Mouse (Mus musculus) yolk sac, embryonic 10.5 days (tissue): ENCODE results near the gene Gm49322.
"Not testable (repeated sequence)": the region's sequence is repeated elsewhere in the genome, so short reads cannot be mapped to it uniquely, and the experiment has no call there.

Experiments
- DNase-seq: peaks from one replicate; pipeline ENCODE4 v3.0.0-alpha.2; 2017; ENCODE audit warnings: low spot score

Gm49322 gene

DNA sequence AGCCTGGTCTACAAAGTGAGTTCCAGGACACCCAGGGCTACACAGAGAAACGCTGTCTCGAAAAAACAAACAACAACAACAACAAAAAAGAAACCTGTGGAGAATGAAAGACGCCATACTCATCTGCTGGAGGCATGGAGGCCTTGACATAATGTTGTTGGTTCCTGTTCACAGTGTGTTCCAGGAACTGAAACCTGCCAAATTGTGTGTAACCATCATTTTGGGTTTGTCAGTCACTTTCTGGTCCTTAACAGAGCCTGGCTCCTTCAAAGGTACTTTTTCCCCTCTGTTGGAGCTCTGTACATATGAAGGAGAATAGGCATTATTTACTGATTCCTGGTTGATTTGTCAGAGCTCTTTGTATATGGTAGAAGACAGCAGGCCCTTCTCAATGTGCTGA, 6.1 kb downstream of the Gm49322 start:
- no peak for DNase-seq

DNA sequence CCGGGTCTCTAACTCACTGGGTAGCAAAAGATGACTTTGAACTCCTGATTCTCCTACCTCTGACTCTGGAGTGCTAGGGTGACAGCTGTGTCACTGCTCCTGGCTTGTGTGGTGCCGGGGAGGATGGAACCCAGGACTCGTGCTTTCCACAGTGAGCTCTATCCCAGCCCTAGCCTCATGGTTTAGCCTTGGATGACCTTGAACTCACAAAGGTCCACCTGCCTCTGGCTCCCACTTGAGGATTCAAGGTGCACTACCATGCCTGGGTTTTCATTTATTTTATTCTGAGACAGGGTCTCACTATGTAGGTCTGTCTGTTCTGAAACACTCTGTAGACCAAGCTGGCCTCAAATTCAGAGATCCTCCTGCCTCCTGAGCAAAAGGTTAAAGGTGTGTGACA, 8.0 kb downstream of the Gm49322 start:
- DNase-seq = no peak

DNA sequence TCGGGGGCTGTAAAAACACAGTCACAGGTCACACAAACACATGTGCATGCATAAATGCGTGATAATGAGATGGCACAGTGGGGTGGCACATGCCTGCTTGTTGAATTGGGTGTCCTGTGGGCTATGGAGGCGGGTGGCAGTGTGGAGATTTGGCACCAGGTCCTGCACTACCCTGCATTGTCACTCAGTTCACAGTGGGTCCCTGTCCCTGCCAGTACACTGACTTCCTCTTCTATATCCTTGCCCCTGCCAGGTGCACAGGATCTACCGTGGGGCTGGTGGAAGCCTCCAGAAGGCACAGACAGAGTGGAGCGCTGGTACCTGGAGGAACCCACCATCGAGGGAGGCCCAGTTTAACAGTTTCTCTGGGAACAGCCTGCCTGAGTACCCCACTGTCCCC, 8.5 kb downstream of the Gm49322 start:
- no peak for DNase-seq

DNA sequence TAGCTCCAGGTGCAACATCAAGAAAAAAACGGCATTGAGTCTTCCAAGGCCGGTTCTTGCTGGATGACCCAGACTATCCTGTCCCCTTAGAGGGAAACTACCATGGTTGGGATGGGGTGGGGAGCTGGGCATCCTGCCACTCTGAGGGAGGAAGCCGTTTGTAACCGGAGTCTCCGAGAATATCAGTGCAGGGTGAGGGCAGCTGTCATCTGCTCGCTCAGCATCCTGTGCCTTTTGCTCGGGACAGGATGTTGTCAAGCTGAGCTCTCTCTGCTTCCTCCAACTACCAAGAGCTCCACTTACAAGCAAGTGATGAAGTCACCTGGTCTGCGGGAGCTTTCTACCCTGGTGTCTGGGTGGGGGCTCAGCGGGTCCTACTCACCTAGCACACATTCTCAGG, 12.4 kb downstream of the Gm49322 start:
- DNase-seq = no peak

- DNase-seq = no peak
These were observed 13.8 kb downstream of the Gm49322 start for GRCm38 (mm10) chr10:80619465-80620244.

- no peak for DNase-seq
These were observed 14.5 kb downstream of the Gm49322 start for GRCm38 (mm10) chr10:80620365-80620764.

DNA sequence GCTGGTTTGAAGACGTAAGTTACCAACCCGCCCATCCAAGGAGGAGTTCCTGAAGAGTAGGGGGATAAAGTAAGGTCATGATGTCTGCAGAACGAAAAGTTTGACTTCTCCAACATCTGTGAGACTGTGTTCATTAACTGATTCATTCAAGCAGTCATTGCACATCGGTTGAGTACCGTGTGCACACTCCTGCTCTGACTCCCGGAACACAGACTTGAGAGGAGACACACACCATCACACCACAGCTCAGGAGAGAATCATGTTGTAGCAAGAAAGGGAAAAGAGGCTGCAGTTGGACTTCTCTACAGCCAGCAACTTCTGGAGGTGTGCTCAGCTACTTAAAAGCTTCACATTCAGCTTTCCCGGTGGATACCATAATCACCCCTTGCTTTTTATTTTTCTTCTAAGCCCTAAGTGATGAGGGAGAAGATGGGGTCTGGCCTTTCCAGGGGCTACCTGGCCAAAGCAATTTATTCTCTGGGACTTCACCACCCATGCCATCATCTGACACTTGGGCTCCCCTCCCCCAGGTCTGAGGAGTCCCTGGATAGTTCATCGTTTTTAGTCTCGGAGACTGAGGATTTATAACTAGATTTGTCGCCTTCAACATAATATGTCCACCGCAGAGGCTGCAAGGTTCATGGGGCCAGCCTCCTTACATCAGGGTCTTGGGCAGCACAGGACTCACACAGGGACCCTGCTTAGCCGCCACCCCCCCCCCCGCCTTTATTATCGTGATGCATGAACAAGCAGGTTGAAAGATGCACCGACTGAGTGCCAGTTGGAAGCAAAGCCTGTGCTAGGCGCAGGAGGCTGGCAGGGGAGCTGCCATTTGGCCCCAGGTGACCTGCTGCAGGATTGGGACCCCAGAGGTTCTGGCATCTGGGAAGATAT, 15.2 kb downstream of the Gm49322 start:
- DNase-seq = no peak

GRCm38 (mm10) chr10:80621690-80621939, 15.8 kb downstream of the Gm49322 start:
- DNase-seq = no peak

DNA sequence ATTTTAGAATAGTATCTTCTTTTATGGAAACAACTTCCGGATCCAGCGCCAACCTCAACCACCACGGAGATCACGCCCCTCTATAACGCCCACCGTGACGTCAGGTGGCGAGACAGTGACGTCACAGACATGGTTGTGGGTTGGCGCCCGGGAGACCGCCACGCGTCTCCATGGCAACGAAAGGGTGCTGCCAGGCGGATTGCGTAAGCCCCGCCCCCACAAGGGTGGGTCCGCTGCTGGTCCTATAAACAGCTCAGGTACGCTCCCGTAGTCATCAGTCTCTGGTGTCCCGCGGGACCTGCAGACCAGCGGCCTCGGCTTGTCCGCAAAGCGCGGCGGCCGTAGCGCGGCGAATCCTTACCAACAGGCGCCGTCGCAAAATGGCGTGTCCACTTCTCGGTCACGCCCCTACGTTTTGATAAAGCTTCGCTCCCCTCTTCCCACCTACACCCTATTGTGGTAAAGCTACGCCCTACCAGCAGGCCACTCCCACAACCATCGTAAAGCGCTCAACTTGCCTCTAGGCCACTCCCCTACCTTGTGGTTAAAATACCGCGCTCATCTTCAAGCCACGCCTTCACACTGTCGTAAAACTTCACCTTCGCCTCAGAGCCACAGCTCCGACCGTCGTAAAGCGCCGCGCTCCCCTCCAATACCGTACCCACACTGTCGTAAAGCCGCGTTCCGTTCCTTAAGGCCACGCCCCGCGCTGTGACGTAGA, 16.3 kb downstream of the Gm49322 start:
- DNase-seq = peak; percentile 100

- peak; percentile 75 for DNase-seq
These were observed 17.0 kb downstream of the Gm49322 start, which contains the start of gene Csnk1g2 for GRCm38 (mm10) chr10:80622661-80623456. Gene Csnk1g2, plus strand, starts transcription at chr10:80622838.

DNA sequence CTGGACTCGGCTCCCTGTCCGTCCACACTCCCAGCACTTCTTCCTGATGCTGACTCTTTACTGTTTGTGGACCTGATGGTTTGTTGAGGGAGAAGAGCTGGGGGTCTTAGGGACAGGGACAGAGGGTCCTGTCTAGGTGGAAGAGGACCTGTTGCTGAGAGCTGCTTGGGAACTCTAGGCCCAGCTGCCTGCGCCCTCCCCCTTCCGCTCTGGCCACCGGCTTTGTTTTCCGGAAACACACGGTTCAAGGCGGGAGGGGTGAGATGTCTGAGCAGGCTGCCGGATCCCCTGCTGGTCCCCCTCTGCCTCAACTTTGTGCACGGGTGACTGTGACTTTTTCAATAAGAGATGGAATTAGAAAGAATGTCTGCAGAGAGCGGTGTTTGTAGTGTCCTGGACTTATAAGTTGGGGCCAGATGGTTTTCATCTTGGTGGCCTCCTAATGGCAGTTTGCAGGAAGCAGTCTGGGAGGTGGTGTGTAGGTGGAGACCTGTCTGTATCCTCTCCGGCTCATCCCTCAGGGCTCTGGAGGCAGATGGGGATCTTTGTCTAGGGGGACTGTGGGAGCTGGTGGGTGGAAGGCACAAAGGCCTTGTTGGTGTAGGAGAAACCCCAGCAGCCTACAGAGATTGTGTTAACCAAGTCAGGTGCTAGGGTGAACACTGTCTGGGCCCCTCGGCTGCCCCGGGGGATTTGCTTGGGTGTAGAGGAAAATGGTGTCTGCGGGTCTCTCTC, 17.8 kb downstream of the Gm49322 start:
- peak; percentile 77 for DNase-seq

DNA sequence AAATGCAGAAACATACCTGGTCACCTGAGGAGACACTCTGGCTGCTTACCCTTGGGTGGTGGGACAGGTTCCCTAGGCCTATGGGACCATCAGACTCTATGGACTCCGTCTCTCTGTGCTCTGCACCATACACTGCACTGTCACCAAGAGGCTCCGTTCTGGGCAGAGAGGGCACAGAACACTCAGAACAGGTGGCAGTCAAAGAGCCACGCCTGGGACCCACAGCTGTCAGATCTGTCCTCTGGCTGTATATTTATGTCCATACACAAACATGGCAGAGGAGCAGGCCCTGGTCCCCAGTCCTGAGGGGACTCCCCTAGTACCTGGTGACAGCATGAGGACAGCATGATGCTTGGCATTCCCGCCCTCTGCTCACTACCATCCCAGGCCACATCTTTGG, 19.9 kb downstream of the Gm49322 start:
- DNase-seq = no peak

- DNase-seq = peak; percentile 39
These were observed 21.9 kb downstream of the Gm49322 start for GRCm38 (mm10) chr10:80627685-80628084.

DNA sequence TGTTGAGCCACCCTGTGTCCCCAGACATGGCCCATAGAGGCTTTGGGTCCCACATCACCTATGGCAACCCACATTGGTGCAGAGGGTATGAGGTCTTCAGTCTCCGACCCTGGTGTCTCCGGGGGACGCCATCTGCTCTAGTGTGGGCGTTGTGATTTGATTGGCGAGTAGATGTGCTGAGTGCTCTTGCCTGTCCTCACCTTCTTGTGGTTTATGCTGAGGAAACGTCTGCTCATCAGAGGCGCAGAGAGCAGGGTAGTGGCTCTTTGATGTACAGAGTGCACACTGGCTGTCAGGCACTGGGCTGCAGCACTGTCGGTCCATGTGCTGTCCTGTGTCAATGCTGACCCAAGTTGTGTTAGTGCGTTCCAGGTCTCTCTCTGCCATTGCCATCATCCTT, 23.1 kb downstream of the Gm49322 start:
- no peak for DNase-seq

DNA sequence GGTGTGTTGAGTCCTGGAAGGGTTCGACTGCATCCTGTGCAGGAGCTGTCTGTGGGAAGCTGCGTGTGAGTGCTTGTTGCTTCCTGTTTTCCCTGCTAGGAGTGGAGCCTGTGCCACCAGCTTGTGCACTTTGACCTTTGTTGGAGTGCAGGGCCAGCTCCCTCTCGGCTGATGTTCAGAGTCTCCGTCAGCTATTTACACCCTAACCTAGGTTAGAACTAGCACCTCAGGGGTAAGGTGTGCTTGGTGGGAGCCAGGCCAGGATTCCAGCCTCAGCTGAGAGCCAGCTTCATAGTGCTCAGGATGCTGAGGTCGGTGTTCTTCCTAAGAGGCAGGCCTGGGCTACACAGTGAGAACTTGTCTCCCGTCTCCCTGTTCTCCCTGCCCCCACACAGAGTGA, 29.5 kb downstream of the Gm49322 start:
- peak; percentile 76 for DNase-seq

DNA sequence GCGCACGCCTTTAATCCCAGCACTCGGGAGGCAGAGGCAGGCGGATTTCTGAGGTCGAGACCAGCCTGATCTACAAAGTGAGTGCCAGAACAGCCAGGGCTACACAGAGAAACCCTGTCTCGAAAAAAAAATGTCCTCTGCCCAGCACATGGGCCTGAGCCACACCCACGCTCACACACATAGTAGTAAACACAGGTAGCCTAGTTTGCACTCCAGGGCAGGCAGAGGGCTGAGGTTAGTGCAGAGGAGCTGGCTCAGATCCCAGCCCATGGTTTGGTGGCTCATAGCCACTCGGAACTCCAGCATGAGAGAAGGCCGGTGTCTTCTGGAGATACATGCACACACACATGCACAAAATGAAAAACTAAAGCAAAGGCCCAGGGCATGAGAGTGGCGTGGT, 41.1 kb downstream of the Gm49322 start:
- no peak for DNase-seq

DNA sequence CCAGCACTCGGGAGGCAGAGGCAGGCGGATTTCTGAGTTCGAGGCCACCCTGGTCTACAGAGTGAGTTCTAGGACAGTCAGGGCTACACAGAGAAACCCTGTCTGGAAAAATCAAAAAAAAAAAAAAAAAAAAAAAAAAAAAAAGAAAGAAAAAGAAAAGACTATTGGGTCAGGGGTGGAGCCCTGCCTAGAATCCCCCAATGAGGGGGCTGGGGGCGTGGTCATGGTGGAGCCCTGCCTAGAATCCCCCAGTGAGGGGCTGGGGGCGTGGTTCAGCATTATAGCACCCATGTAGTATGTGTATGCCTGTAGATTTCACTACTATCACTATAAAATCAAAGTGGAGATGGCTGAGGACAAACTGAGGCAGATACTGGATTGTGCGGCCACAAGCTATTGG, 44.1 kb downstream of the Gm49322 start:
- not testable (repeated sequence) for DNase-seq

GRCm38 (mm10) chr10:80650392-80650791, 44.6 kb downstream of the Gm49322 start:
- DNase-seq = no peak

GRCm38 (mm10) chr10:80653156-80653720, 47.4 kb downstream of the Gm49322 start:
- no peak for DNase-seq

DNA sequence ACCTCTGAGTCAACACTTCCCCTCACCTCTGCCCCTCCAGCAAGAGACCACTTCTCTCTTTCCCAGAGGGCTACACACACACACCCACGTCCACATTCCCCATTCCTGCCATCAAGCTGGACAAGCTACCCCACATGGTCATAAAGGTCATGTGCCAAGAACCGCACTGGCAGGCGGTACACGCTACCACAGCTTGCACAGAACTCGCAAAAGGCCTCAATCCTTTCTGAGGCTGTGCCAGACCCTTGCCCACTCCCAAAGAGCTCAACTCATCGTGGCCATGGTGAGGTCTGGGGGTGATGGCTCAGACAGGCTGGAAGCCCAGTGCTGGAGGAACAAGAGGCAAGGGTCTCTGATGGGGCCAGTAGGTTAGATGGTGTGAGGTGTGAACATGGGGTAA, 49.0 kb downstream of the Gm49322 start:
- no peak for DNase-seq
